Mouse (Mus musculus) forebrain, embryonic 10.5 days (tissue): ENCODE results near the gene Tcl1. TPM values are rescaled to one million over a fixed set of nuclear protein-coding genes. Genes with fewer than 3 reads are reported as not detected.

Source experiments
- polyA plus RNA-seq: library from polyadenylated mRNA; unstranded; fragments of >200 nt; fragmentation: Nextera tagmentation; extraction: Ambion mirVana; gene quantifications from 2 replicates; pipeline ENCODE4 v1.2.1, GENCODE M21; 2016

Gene Tcl1
- polyA plus RNA-seq, 1 experiment from 2014 or later = not detected

Other genes with a start within 250 kb of the Tcl1 start
- 0.10 and 0.27 TPM in 2 replicates for gene Syne3, start 213.0 kb downstream of the Tcl1 start, polyA plus RNA-seq
- 234 and 235 TPM in 2 replicates for gene Glrx5, start 190.1 kb downstream of the Tcl1 start, polyA plus RNA-seq
- gene Tcl1b2, start 76.8 kb downstream of the Tcl1 start, polyA plus RNA-seq = not detected in 2 replicates
- not detected in 2 replicates for gene Tcl1b1, start 63.1 kb downstream of the Tcl1 start, polyA plus RNA-seq
- gene Tcl1b5, start 46.4 kb downstream of the Tcl1 start, polyA plus RNA-seq = not detected in 2 replicates
- gene Tcl1b3, start 31.8 kb downstream of the Tcl1 start, polyA plus RNA-seq = not detected in 2 replicates
- not detected in 2 replicates for gene Tcl1b4, start 20.8 kb downstream of the Tcl1 start, polyA plus RNA-seq
- 0.33 and 0.39 TPM in 2 replicates for gene Tunar, start 111.1 kb upstream of the Tcl1 start, polyA plus RNA-seq
- 1.9 and 2.2 TPM in 2 replicates for gene D430019H16Rik, start 231.1 kb upstream of the Tcl1 start, polyA plus RNA-seq